Mouse (Mus musculus): ENCODE results near the gene Rfc5. TPM values are rescaled to one million over a fixed set of nuclear protein-coding genes. Genes with fewer than 3 reads are reported as not detected.

Gene Rfc5
- polyA plus RNA-seq, 1 experiment from 2014 or later, result 135 TPM

DNA sequence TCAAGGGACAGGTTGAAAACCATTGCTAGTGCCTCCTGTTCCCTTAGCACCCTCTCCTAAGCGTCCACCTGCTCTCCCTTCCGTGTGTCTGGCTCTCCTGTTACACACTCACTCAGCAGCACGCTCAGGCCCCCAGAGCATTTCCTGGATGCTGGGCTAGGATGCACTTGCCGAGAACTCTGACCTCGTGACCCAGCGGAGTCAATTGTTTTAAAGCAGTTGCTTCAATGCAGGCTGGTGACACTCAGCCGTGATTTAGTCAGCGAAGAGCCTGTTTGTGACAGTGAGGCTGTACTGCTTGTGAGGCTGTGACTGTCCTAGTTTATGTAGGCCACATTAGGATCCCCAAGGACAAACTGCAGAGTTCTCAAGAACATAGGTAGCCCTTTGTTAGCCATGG, 21.6 kb downstream of the Rfc5 start:
- Histone ChIP-seq H3K9me3 (no peaks in the 10 kb centered on the region), H3K27ac (replicated peaks) (no peak overlapping the region), H3K4me3 (no peak overlapping the region), H3K27me3 (replicated peaks; ENCODE audit: low read depth, poor library complexity, severe bottlenecking) (no peaks in the 10 kb centered on the region), H3K4me1 (peaks cover 27% of the 10 kb centered on the region), H3K36me3 (replicated peaks) (peaks cover 80% of the 10 kb centered on the region)
- WGBS, result 36% methylated on average over 8 of the region's 8 CpGs
- DNase-seq (ENCODE audit: low spot score), result no peak

GRCm38 (mm10) chr5:117365904-117366561, 22.8 kb downstream of the Rfc5 start:
- no peak for DNase-seq (ENCODE audit: low spot score)
- 91% methylated on average over 13 of the region's 13 CpGs for WGBS
- no peak overlapping the region for H3K27ac ChIP-seq (replicated peaks)
- peaks cover 30% of the 10 kb centered on the region for H3K4me1 ChIP-seq
- H3K27me3 ChIP-seq (replicated peaks; ENCODE audit: low read depth, poor library complexity, severe bottlenecking), result no peaks in the 10 kb centered on the region
- H3K4me3 ChIP-seq, result no peak overlapping the region
- no peaks in the 10 kb centered on the region for H3K9me3 ChIP-seq
- peaks cover 68% of the 10 kb centered on the region for H3K36me3 ChIP-seq (replicated peaks)

DNA sequence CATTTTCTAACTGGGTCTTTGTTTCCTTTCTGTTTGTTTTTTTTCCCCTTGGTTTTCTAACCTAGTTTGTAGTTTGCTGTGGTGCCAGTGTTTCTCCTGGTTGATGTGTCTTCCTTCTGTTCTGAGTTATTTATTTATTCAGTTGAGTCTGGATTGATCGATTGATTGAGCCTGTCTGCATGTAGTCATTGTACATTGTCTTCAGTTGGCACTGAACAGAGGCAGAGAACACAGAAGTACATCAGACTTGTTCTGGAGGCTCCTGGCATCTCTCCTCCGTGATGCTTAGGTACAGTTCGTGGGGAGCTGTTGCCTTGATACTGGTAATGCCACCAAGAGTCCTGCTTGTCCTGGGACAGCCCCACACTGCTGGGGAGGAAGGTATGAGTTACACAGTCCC, 24.0 kb downstream of the Rfc5 start:
- Histone ChIP-seq H3K27me3 (replicated peaks; ENCODE audit: low read depth, poor library complexity, severe bottlenecking) (no peaks in the 10 kb centered on the region), H3K36me3 (replicated peaks) (peaks cover 56% of the 10 kb centered on the region), H3K4me1 (peaks cover 42% of the 10 kb centered on the region), H3K9me3 (no peaks in the 10 kb centered on the region), H3K4me3 (no peak overlapping the region), H3K27ac (replicated peaks) (no peak overlapping the region)
- WGBS, result 80% methylated on average over 3 of the region's 3 CpGs
- DNase-seq (ENCODE audit: low spot score), result no peak

GRCm38 (mm10) chr5:117363066-117363782, 25.6 kb downstream of the Rfc5 start:
- no peak for DNase-seq (ENCODE audit: low spot score)
- WGBS, result 53% methylated on average over 15 of the region's 15 CpGs

DNA sequence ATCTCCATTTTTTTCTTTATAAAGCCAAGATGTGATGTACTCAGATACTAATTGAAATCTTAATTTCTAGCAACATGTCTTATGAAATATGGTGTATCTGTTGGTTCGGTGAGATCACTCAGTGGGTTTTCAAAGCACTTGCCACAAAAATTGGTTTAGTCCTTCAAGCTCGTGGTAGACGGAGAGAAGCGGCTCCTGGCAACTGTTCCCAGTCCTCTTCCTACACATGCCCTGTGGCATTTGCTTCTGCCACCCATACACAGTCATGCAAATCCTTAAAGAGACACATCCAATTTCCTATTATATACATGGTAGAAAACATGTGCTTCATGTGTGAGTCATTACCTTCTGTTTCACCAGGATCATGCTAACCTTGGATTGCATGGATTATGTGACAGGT, 27.3 kb downstream of the Rfc5 start:
- WGBS, result 87% methylated on average over 4 of the region's 4 CpGs
- H3K4me3 ChIP-seq, result no peak overlapping the region
- H3K27ac ChIP-seq (replicated peaks), result no peak overlapping the region
- H3K4me1 ChIP-seq, result peaks cover 60% of the 10 kb centered on the region
- no peak for DNase-seq (ENCODE audit: low spot score)
- H3K36me3 ChIP-seq (replicated peaks), result peaks cover 28% of the 10 kb centered on the region
- no peaks in the 10 kb centered on the region for H3K27me3 ChIP-seq (replicated peaks; ENCODE audit: low read depth, poor library complexity, severe bottlenecking)
- H3K9me3 ChIP-seq, result no peaks in the 10 kb centered on the region

More at GRCm38 (mm10) chr5:117363066-117363782, 25.6 kb downstream of the Rfc5 start:
- Histone ChIP-seq H3K4me1 (peaks cover 58% of the 10 kb centered on the region), H3K4me3 (no peak overlapping the region), H3K27me3 (replicated peaks; ENCODE audit: low read depth, poor library complexity, severe bottlenecking) (no peaks in the 10 kb centered on the region), H3K36me3 (replicated peaks) (peaks cover 40% of the 10 kb centered on the region), H3K27ac (replicated peaks) (no peak overlapping the region), H3K9me3 (no peaks in the 10 kb centered on the region)

DNA sequence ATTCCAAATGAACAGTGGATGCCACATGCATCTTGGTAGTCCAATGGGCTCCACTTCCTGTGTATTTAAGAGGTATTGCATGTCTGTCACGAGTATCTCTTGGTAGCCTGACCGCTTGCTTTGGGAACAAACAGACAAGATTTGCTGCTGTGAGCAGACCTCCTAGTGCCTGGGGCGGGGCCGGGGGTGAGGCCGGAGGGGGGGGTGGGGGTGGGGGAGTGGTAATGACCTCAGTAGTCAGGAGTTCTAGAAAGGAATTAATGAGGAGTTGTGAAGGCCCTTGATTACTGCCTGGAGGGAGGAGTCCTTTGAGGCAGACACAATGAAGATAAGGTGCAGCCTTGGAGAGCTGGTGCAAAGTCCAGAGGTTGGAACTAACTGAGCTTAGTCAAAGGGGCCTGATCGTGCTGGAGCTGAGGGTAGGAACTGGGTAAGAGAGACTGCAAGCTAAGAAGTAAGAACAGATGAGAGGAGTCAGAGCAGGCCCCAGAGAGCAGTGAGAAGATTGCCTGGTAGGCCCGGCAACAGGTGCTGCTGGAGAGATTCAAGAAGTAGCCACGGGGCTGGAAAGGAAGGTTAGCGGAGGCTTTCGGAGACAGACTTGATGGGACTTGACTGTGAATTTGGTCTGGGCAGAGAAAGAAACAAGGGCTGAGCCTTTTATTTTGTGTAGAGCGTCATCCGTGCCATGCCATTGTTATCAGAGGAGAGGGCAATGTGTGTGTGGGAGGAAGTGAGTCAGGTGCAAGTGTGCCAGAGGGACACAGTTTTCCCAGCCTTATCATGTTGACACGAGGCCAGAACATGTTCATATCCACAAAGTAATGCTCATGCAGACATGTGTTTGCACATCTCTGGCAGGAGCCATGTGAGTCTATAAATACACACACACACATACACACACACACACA, 28.0 kb downstream of the Rfc5 start:
- 0 out of 2 replicates have a peak, but pooled peaks cover 3% of the 10 kb centered on the region for H3K27me3 ChIP-seq (replicated peaks; ENCODE audit: low read depth, poor library complexity, severe bottlenecking)
- H3K9me3 ChIP-seq, result no peaks in the 10 kb centered on the region
- no peak for DNase-seq (ENCODE audit: low spot score)
- WGBS, result 50% methylated on average over 13 of the region's 13 CpGs
- peaks cover 66% of the 10 kb centered on the region for H3K4me1 ChIP-seq
- peak overlapping the region; percentile 40; the same call in 1 of the 2 replicates for H3K27ac ChIP-seq (replicated peaks)
- H3K36me3 ChIP-seq (replicated peaks), result peaks cover 25% of the 10 kb centered on the region
- H3K4me3 ChIP-seq, result no peak overlapping the region

- peak; percentile 23 for DNase-seq (ENCODE audit: low spot score)
- H3K9me3 ChIP-seq, result no peaks in the 10 kb centered on the region
- peaks cover 20% of the 10 kb centered on the region for H3K36me3 ChIP-seq (replicated peaks)
- peak overlapping the region; percentile 8; the same call in 1 of the 2 replicates for H3K4me3 ChIP-seq
- peaks cover 67% of the 10 kb centered on the region for H3K4me1 ChIP-seq
- 42% methylated on average over 13 of the region's 13 CpGs for WGBS
- H3K27ac ChIP-seq (replicated peaks), result no peak overlapping the region; the same call in 1 of the 2 replicates
- peaks cover 10% of the 10 kb centered on the region for H3K27me3 ChIP-seq (replicated peaks; ENCODE audit: low read depth, poor library complexity, severe bottlenecking)
Observed at GRCm38 (mm10) chr5:117360228-117360515, 28.7 kb downstream of the Rfc5 start.

GRCm38 (mm10) chr5:117359497-117360227, 29.2 kb downstream of the Rfc5 start:
- H3K9me3 ChIP-seq, result no peaks in the 10 kb centered on the region
- peaks cover 67% of the 10 kb centered on the region for H3K4me1 ChIP-seq
- peak overlapping the region; percentile 8; the same call in 1 of the 2 replicates for H3K4me3 ChIP-seq
- peaks cover 14% of the 10 kb centered on the region for H3K27me3 ChIP-seq (replicated peaks; ENCODE audit: low read depth, poor library complexity, severe bottlenecking)
- H3K27ac ChIP-seq (replicated peaks), result peak overlapping the region; percentile 44; the same call in 1 of the 2 replicates
- no peak for DNase-seq (ENCODE audit: low spot score)
- WGBS, result 41% methylated on average over 7 of the region's 7 CpGs
- H3K36me3 ChIP-seq (replicated peaks), result peaks cover 15% of the 10 kb centered on the region

- Histone ChIP-seq H3K27me3 (replicated peaks; ENCODE audit: low read depth, poor library complexity, severe bottlenecking) (peaks cover 18% of the 10 kb centered on the region), H3K27ac (replicated peaks) (no peak overlapping the region), H3K9me3 (no peaks in the 10 kb centered on the region), H3K4me1 (peaks cover 66% of the 10 kb centered on the region), H3K36me3 (replicated peaks) (peaks cover 5% of the 10 kb centered on the region; the same call in 1 of the 2 replicates), H3K4me3 (peak overlapping the region; percentile 92)
- 40% methylated on average over 11 of the region's 11 CpGs for WGBS
- peak; percentile 75 for DNase-seq (ENCODE audit: low spot score)
Observed at GRCm38 (mm10) chr5:117358725-117359124, 30.1 kb downstream of the Rfc5 start.

DNA sequence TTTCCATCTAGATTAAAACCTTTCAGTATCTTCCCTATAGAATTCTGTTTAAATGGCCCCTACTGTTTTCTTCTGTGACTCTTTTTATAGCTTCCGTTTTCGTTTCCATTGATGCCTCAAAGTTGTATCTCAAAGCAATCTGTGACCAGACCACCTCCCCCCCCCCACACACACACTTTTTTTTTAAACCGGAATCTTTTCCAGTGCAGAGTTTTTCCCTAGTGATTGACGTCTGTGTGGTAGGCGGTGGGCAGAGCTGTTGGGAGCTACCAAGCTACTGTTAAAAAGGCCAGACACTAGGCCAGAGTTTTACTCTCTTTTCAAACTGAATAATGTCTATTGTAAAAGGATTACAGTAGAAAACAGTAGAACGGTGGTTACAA, 30.6 kb downstream of the Rfc5 start:
- Histone ChIP-seq H3K9me3 (no peaks in the 10 kb centered on the region), H3K4me3 (peak overlapping the region; percentile 92), H3K27me3 (replicated peaks; ENCODE audit: low read depth, poor library complexity, severe bottlenecking) (peaks cover 18% of the 10 kb centered on the region), H3K27ac (replicated peaks) (0 out of 2 replicates have a peak overlapping the region, but pooled peaks have one; percentile 92), H3K4me1 (peaks cover 62% of the 10 kb centered on the region), H3K36me3 (replicated peaks) (peaks cover under 1% of the 10 kb centered on the region; the same call in 1 of the 2 replicates)
- 14% methylated on average over 6 of the region's 6 CpGs for WGBS
- DNase-seq (ENCODE audit: low spot score), result no peak

DNA sequence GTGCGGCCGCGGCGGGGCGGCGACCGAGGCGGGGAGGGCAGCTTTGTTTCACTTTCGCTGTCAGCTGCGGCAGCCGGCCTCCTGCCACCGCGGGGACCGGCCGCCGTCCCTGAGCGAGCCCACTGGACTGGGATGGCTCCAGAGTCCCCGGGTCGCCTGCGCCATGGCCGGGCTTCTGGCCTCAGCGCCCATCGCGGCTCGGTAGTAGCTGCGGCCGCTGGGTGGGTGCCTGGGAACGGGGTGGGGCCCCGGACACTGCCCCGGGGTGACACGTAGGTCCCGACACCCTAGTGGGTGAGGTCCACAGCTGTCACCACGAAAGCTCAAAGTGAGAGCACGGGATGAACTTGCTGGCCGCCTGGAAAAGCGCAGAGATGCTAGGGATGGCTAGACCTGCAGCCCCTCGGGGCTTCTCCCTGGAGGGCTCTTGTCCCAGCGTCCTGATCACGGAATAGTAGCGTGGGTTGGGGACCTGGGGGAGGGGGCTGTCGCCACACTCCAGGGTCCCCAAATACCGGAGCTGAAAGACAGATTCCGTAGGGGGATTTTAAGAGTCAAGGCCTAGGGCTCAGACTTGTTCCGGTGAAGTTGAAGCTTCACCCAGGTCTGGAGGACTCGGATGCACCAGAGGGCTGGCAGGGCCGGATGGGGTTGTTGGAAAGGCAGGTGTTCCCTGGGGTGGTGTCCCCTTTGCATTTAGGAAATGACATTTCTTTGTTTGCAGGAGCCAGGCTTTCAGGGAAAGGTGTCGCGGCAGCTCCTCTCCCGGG, 31.2 kb downstream of the Rfc5 start:
- peak; percentile 59 for DNase-seq (ENCODE audit: low spot score)
- Histone ChIP-seq H3K36me3 (replicated peaks) (no peaks in the 10 kb centered on the region), H3K9me3 (no peaks in the 10 kb centered on the region), H3K27me3 (replicated peaks; ENCODE audit: low read depth, poor library complexity, severe bottlenecking) (peaks cover 18% of the 10 kb centered on the region), H3K4me3 (peak overlapping the region; percentile 92), H3K4me1 (peaks cover 56% of the 10 kb centered on the region), H3K27ac (replicated peaks) (peak overlapping the region; percentile 92)
- 1% methylated on average over 49 of the region's 49 CpGs for WGBS
